Mouse (Mus musculus) limb, embryonic 15.5 days (tissue): ENCODE data around the gene Nfix. TPM values are rescaled to one million over a fixed set of nuclear protein-coding genes. Genes with fewer than 3 reads are reported as not detected.
A peak's percentile ranks its signal among the peaks of the same experiment; 100 is the strongest.

ENCODE experiments used
- ATAC-seq: fragments of 200-750 bp; cut with Nextera tagmentation; 2 replicates; pipeline ENCODE4 v1.8.0; 2017; ENCODE audit warnings: low read depth, moderate TSS enrichment; ENCODE audit not compliant: insufficient number of reproducible peaks, low FRiP score, low TSS enrichment
- H3K27ac ChIP-seq: fragments of 300-500 bp; sonication (generic); 2 replicates; pipeline ENCODE4 v1.5.1; 2015; ENCODE audit warnings: moderate library complexity, mild to moderate bottlenecking, inconsistent platforms
- H3K27me3 ChIP-seq: fragments of 300-500 bp; sonication (generic); 2 replicates; pipeline ENCODE4 v1.6.1; 2015; ENCODE audit warnings: inconsistent platforms
- H3K36me3 ChIP-seq: fragments of 300-500 bp; sonication (generic); 2 replicates; pipeline ENCODE4 v1.6.1; 2015; ENCODE audit warnings: inconsistent platforms
- H3K4me1 ChIP-seq: fragments of 300-500 bp; sonication (generic); 2 replicates; pipeline ENCODE4 v1.6.1; 2015; ENCODE audit warnings: inconsistent platforms
- H3K4me2 ChIP-seq: fragments of 300-500 bp; sonication (generic); 2 replicates; pipeline ENCODE4 v1.6.1; 2015; ENCODE audit warnings: mild to moderate bottlenecking, inconsistent platforms
- H3K4me3 ChIP-seq: fragments of 300-500 bp; sonication (generic); 2 replicates; pipeline ENCODE4 v1.5.1; 2015; ENCODE audit warnings: mild to moderate bottlenecking, inconsistent platforms
- H3K9ac ChIP-seq: fragments of 300-500 bp; sonication (generic); 2 replicates; pipeline ENCODE4 v1.6.1; 2015; ENCODE audit warnings: inconsistent platforms
- H3K9me3 ChIP-seq: fragments of 300-500 bp; sonication (generic); 2 replicates; pipeline ENCODE4 v1.6.1; 2016; ENCODE audit warnings: inconsistent platforms
- WGBS: fragments of 180-500 bp; shearing (Covaris S2); methylation state at CpG from one replicate; pipeline ENCODE4 v1.1.7; 2015; 5-methylcytosine and 5-hydroxymethylcytosine counted together
- polyA plus RNA-seq: library from polyadenylated mRNA; unstranded; fragments of >200 nt; fragmentation: Nextera tagmentation; extraction: Ambion mirVana; gene quantifications from 2 replicates; pipeline ENCODE4 v1.2.1, GENCODE M21; 2015

Nfix gene
- polyA plus RNA-seq, 1 experiment from 2014 or later, result 100 TPM

GRCm38 (mm10) chr8:84783198-84783918 is 16.8 kb downstream of the Nfix start:
- Histone ChIP-seq H3K4me3 (no peak overlapping the region), H3K4me1 (peaks cover 99% of the 10 kb centered on the region), H3K27me3 (peaks cover 18% of the 10 kb centered on the region; the same call in 1 of the 2 replicates), H3K9ac (no peak overlapping the region), H3K9me3 (no peaks in the 10 kb centered on the region), H3K4me2 (no peak overlapping the region), H3K36me3 (no peaks in the 10 kb centered on the region; the same call in 1 of the 2 replicates), H3K27ac (peak overlapping the region; percentile 83)
- ATAC-seq, result no peak
- WGBS, result 35% methylated on average over 11 of the region's 11 CpGs

DNA sequence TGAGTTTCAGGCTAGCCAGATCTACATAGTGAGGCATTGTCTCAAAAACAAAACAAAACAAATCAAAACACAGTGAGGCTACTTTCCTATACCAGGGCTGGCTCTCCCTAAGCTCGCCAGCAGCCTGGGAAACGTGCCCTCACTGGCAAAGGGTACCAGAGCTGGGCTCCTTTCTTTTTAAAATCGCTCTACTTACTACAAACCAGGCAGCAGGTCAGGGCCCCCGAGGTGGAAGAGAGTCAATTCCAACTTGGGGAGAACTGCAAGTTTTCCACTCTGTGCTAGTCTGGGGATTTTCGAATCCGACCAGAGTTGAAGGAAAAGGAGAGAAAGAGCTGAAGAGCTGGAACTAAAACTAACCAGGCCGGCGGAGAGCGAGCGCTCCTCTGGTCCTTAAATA is 17.5 kb downstream of the Nfix start:
- WGBS, result 31% methylated on average over 10 of the region's 10 CpGs
- Histone ChIP-seq H3K4me1 (peaks cover 99% of the 10 kb centered on the region), H3K4me3 (no peak overlapping the region), H3K27ac (peak overlapping the region; percentile 83), H3K4me2 (peak overlapping the region; percentile 7; the same call in 1 of the 2 replicates), H3K27me3 (peaks cover 18% of the 10 kb centered on the region; the same call in 1 of the 2 replicates), H3K9ac (no peak overlapping the region), H3K9me3 (no peaks in the 10 kb centered on the region), H3K36me3 (no peaks in the 10 kb centered on the region; the same call in 1 of the 2 replicates)
- ATAC-seq, result no peak

GRCm38 (mm10) chr8:84781686-84782505 is 18.2 kb downstream of the Nfix start:
- Histone ChIP-seq H3K4me3 (no peak overlapping the region), H3K4me1 (peaks cover 98% of the 10 kb centered on the region), H3K9ac (no peak overlapping the region), H3K27me3 (peaks cover 18% of the 10 kb centered on the region; the same call in 1 of the 2 replicates), H3K4me2 (peak overlapping the region; percentile 14; the same call in 1 of the 2 replicates), H3K27ac (peak overlapping the region; percentile 83), H3K9me3 (no peaks in the 10 kb centered on the region), H3K36me3 (no peaks in the 10 kb centered on the region)
- WGBS, result 25% methylated on average over 5 of the region's 5 CpGs
- ATAC-seq, result no peak

GRCm38 (mm10) chr8:84780949-84781680 is 19.0 kb downstream of the Nfix start:
- WGBS, result 24% methylated on average over 6 of the region's 6 CpGs
- Histone ChIP-seq H3K9ac (no peak overlapping the region), H3K4me1 (peaks cover 97% of the 10 kb centered on the region), H3K36me3 (no peaks in the 10 kb centered on the region), H3K4me2 (peak overlapping the region; percentile 34), H3K9me3 (no peaks in the 10 kb centered on the region), H3K27ac (peak overlapping the region; percentile 83), H3K27me3 (peaks cover 18% of the 10 kb centered on the region; the same call in 1 of the 2 replicates), H3K4me3 (no peak overlapping the region)
- ATAC-seq, result no peak

DNA sequence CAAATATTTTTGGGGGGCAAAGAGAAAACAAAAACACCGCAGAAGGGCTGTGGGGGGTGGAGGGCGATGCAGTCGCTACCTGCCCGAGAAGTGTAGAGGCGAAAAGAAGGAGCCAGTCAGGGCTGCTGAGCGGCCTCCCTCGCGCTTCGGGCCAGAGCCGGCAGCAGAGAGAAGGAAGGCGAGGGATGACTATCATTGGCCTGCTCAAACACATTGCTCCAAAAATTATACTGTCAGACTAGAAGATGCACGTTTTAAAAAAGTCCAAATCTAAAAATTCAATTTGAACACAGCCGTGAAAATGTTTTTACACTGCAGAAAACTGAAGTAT is 20.0 kb downstream of the Nfix start:
- H3K9ac ChIP-seq, result no peak overlapping the region
- peaks cover 18% of the 10 kb centered on the region; the same call in 1 of the 2 replicates for H3K27me3 ChIP-seq
- peaks cover 97% of the 10 kb centered on the region for H3K4me1 ChIP-seq
- H3K36me3 ChIP-seq, result no peaks in the 10 kb centered on the region
- no peaks in the 10 kb centered on the region for H3K9me3 ChIP-seq
- 19% methylated on average over 13 of the region's 13 CpGs for WGBS
- ATAC-seq, result no peak
- peak overlapping the region; percentile 34 for H3K4me2 ChIP-seq
- peak overlapping the region; percentile 83 for H3K27ac ChIP-seq
- no peak overlapping the region for H3K4me3 ChIP-seq

GRCm38 (mm10) chr8:84779519-84780224 is 20.5 kb downstream of the Nfix start:
- peak overlapping the region; percentile 10 for H3K4me3 ChIP-seq
- 20% methylated on average over 19 of the region's 19 CpGs for WGBS

GRCm38 (mm10) chr8:84778638-84779380 is 21.3 kb downstream of the Nfix start:
- Histone ChIP-seq H3K4me2 (peak overlapping the region; percentile 34), H3K4me1 (peaks cover 91% of the 10 kb centered on the region)

More at GRCm38 (mm10) chr8:84779519-84780224, 20.5 kb downstream of the Nfix start:
- Histone ChIP-seq H3K27ac (peak overlapping the region; percentile 83), H3K9ac (no peak overlapping the region), H3K27me3 (peaks cover 14% of the 10 kb centered on the region; the same call in 1 of the 2 replicates), H3K4me1 (peaks cover 96% of the 10 kb centered on the region), H3K36me3 (no peaks in the 10 kb centered on the region), H3K4me2 (peak overlapping the region; percentile 34), H3K9me3 (no peaks in the 10 kb centered on the region)
- no peak for ATAC-seq

DNA sequence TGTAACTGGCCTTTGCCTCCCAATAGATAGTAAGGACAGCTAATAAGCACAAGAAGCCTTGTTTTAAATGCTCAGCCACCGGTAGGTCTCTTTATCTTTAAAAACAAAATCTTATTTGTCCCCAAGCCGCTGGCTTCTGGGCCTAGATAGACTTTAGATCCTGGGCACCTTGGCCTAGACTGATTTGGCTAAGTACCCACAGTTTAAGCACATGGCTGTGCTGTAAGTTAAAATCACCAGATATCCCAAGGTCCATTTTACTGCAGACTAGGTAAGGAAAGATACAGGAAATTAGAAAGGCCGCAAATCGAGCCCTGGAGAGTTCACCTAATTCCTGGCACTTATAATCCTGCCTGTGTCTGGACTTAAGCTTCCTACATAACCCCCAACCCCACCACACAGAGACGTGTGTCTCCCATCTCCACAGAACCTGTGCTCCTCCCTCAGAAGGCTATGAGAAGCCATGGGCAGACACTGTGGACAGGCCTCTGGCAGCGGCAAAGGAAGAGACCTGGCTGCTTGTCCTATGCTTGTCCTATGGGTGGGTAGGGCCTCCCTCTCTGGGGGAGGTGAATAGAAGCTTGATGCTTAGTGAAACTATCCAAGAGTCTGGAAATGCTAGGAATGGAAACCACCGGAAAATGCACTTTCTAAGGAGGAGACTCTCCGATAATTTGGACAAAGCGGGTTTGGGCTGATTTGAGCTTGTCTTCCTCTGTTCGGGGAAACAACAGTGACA is 22.1 kb downstream of the Nfix start:
- Histone ChIP-seq H3K4me3 (no peak overlapping the region), H3K27me3 (peaks cover 4% of the 10 kb centered on the region; the same call in 1 of the 2 replicates), H3K36me3 (no peaks in the 10 kb centered on the region), H3K9me3 (no peaks in the 10 kb centered on the region), H3K4me1 (peaks cover 87% of the 10 kb centered on the region), H3K4me2 (peak overlapping the region; percentile 24), H3K27ac (peak overlapping the region; percentile 52), H3K9ac (peak overlapping the region; percentile 8; the same call in 1 of the 2 replicates)
- 47% methylated on average over 10 of the region's 10 CpGs for WGBS
- ATAC-seq, result no peak

More at GRCm38 (mm10) chr8:84778638-84779380, 21.3 kb downstream of the Nfix start:
- 20% methylated on average over 11 of the region's 11 CpGs for WGBS
- Histone ChIP-seq H3K27me3 (peaks cover 6% of the 10 kb centered on the region; the same call in 1 of the 2 replicates), H3K9me3 (no peaks in the 10 kb centered on the region), H3K27ac (peak overlapping the region; percentile 83), H3K36me3 (no peaks in the 10 kb centered on the region), H3K4me3 (no peak overlapping the region), H3K9ac (peak overlapping the region; percentile 8; the same call in 1 of the 2 replicates)
- ATAC-seq, result no peak

DNA sequence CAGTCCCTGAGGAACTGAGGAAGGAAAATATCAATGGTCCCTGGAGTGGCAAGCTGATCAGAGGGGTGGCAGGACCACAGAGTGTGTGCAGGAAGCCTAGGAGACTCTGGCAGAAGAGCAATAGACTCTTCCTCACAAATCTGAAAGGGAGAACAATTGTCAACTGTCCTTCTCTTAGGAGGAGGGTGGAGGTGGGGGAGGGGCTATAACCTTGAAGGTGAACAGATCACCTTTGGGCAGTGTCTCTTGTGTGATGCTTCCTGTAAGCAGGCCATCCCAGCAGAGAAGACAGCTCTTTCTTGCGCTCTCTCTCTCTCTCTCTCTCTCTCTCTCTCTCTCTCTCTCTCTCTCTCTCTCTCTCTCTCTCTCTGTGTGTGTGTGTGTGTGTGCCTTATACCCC is 23.6 kb downstream of the Nfix start:
- Histone ChIP-seq H3K9me3 (no peaks in the 10 kb centered on the region), H3K9ac (no peak overlapping the region), H3K4me1 (peaks cover 87% of the 10 kb centered on the region), H3K27ac (0 out of 2 replicates have a peak overlapping the region, but pooled peaks have one; percentile 35), H3K27me3 (peaks cover 4% of the 10 kb centered on the region; the same call in 1 of the 2 replicates), H3K36me3 (0 out of 2 replicates have a peak, but pooled peaks cover 3% of the 10 kb centered on the region), H3K4me3 (no peak overlapping the region), H3K4me2 (no peak overlapping the region)
- WGBS, result 50% methylated on average over 1 of the region's 1 CpGs
- no peak for ATAC-seq

- Histone ChIP-seq H3K27ac (peak overlapping the region; percentile 96), H3K4me1 (peaks cover 88% of the 10 kb centered on the region), H3K4me2 (peak overlapping the region; percentile 46), H3K9ac (peak overlapping the region; percentile 37; the same call in 1 of the 2 replicates), H3K36me3 (0 out of 2 replicates have a peak, but pooled peaks cover 8% of the 10 kb centered on the region), H3K27me3 (no peaks in the 10 kb centered on the region), H3K9me3 (no peaks in the 10 kb centered on the region), H3K4me3 (peak overlapping the region; percentile 35; the same call in 1 of the 2 replicates)
- ATAC-seq, result no peak
- WGBS, result 27% methylated on average over 7 of the region's 7 CpGs
These were observed 24.5 kb downstream of the Nfix start for GRCm38 (mm10) chr8:84775621-84776113.
